Mouse (Mus musculus) lung, postnatal 0 days (tissue): ENCODE results near the gene Stx12. TPM values are rescaled to one million over a fixed set of nuclear protein-coding genes. Genes with fewer than 3 reads are reported as not detected.

Experiments used
- ATAC-seq: fragments of 200-750 bp; cut with Nextera tagmentation; 2 replicates; pipeline ENCODE4 v1.8.0; 2017; ENCODE audit warnings: moderate library complexity
- DNase-seq: peaks from one replicate; pipeline ENCODE4 v3.0.0-alpha.2; 2016; ENCODE audit warnings: low spot score
- H3K27ac ChIP-seq: fragments of 300-500 bp; sonication (generic); 2 replicates; pipeline ENCODE4 v1.5.1; 2014; ENCODE audit warnings: antibody characterized with exemption, mild to moderate bottlenecking, low read length, mixed read lengths
- H3K27me3 ChIP-seq: fragments of 300-500 bp; sonication (generic); replicated peaks from 2 replicates; pipeline ENCODE4 v1.6.1; 2014; ENCODE audit warnings: low read length, mixed read lengths; ENCODE audit not compliant: insufficient read depth
- H3K36me3 ChIP-seq: fragments of 300-500 bp; sonication (generic); 2 replicates; pipeline ENCODE4 v1.6.1; 2014; ENCODE audit warnings: low read length, mixed read lengths; ENCODE audit not compliant: insufficient read depth
- H3K4me1 ChIP-seq: fragments of 300-500 bp; sonication (generic); 2 replicates; pipeline ENCODE4 v1.6.1; 2014; ENCODE audit warnings: antibody characterized with exemption, low read depth, low read length, mixed read lengths; ENCODE audit not compliant: insufficient read depth
- H3K4me2 ChIP-seq: fragments of 300-500 bp; sonication (generic); replicated peaks from 2 replicates; pipeline ENCODE4 v1.6.1; 2014; ENCODE audit warnings: low read depth, mild to moderate bottlenecking, low read length, moderate library complexity, mixed read lengths
- H3K4me3 ChIP-seq: fragments of 300-500 bp; sonication (generic); 2 replicates; pipeline ENCODE4 v1.5.1; 2014; ENCODE audit warnings: low read depth, low read length
- H3K9ac ChIP-seq: fragments of 300-500 bp; sonication (generic); replicated peaks from 2 replicates; pipeline ENCODE4 v1.6.1; 2014; ENCODE audit warnings: low read depth, mild to moderate bottlenecking
- H3K9me3 ChIP-seq: fragments of 300-500 bp; sonication (generic); 2 replicates; pipeline ENCODE4 v1.6.1; 2016; ENCODE audit warnings: low read length, mixed read lengths
- CTCF ChIP-seq: IDR thresholded peaks from 2 replicates; pipeline ENCODE4 v1.5.1; 2016; ENCODE audit warnings: antibody characterized with exemption, mild to moderate bottlenecking
- EP300 ChIP-seq: IDR thresholded peaks from 2 replicates; pipeline ENCODE4 v1.6.1; 2016; ENCODE audit warnings: antibody characterized with exemption, mild to moderate bottlenecking, control low read depth
- WGBS: fragments of 180-500 bp; shearing (Covaris S2); extraction: QIAGEN DNeasy Blood & Tissue Kit; methylation state at CpG from one replicate; pipeline ENCODE4 v1.1.7; 2014; 5-methylcytosine and 5-hydroxymethylcytosine counted together
- polyA plus RNA-seq: library from polyadenylated mRNA; unstranded; fragments of >200 nt; fragmentation: Nextera tagmentation; extraction: Ambion mirVana; gene quantifications from 2 replicates; pipeline ENCODE4 v1.2.1, GENCODE M21; 2015

Gene Stx12
- polyA plus RNA-seq, 1 experiment from 2014 or later, result 85.9 TPM

DNA sequence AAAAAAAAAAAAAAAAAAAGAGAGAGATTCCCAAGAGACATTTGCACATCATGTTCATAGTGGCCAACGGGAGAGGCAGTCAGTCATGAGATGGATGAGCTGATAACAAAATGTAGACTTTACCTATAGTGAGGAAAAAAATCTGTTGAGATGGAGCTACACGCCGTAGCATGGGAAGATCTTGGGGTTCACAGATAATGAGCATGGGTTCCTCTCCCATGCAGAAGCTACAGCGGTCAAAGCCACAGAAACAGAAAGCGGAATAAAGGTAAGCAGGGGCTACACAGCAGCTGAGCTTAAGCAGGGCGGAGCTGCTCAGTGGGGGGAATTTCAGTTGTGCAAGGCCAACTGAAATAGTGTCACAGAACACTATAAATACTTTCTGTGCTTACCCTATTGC lies 80.0 kb downstream of the Stx12 start:
- Histone ChIP-seq H3K27me3 (no peaks in the 10 kb centered on the region), H3K27ac (no peak overlapping the region), H3K4me3 (no peak overlapping the region), H3K4me2 (no peak overlapping the region), H3K36me3 (no peaks in the 10 kb centered on the region), H3K9me3 (no peaks in the 10 kb centered on the region), H3K4me1 (no peaks in the 10 kb centered on the region), H3K9ac (no peak overlapping the region)
- DNase-seq (peak; percentile 37), ATAC-seq (no peak)
- WGBS, result 73% methylated on average over 6 of the region's 6 CpGs
- TF ChIP-seq EP300, result no peak
- TF ChIP-seq CTCF, result no peak

DNA sequence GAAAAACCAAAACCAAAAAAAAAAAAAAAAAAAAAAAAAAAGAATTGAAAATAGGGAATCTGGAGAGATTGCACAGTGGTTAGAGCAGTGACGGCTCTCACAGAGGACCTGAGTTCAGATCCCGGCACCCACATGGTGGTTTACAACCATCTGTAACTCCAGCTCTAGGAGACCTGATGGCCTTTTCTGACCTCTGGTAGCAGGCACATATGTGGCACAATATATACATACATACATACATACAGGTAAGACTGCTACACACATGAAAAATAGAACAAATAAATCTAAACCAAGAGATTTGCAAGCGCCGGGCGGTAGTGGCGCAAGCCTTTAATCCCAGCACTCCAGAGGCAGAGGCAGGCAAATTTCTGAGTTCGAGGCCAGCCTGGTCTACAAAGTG lies 80.4 kb downstream of the Stx12 start:
- no peaks in the 10 kb centered on the region for H3K4me1 ChIP-seq
- no peak overlapping the region for H3K4me2 ChIP-seq
- no peak overlapping the region for H3K9ac ChIP-seq
- DNase-seq, result no peak
- no peak overlapping the region for H3K27ac ChIP-seq
- H3K27me3 ChIP-seq, result no peaks in the 10 kb centered on the region
- TF ChIP-seq CTCF, result no peak
- no peak for TF ChIP-seq EP300
- no peaks in the 10 kb centered on the region for H3K9me3 ChIP-seq
- WGBS, result 96% methylated on average over 7 of the region's 7 CpGs
- H3K4me3 ChIP-seq, result no peak overlapping the region
- no peak for ATAC-seq
- no peaks in the 10 kb centered on the region for H3K36me3 ChIP-seq

Other genes with a start within 250 kb of the Stx12 start
- gene Eya3, start 245.5 kb downstream of the Stx12 start, polyA plus RNA-seq, result 8.2 and 8.8 TPM in 2 replicates
- gene Xkr8, start 152.0 kb downstream of the Stx12 start, polyA plus RNA-seq, result 3.7 and 5.1 TPM in 2 replicates
- 3.7 TPM in 2 replicates for gene Smpdl3b, start 127.3 kb downstream of the Stx12 start, polyA plus RNA-seq
- 23.9 and 24.0 TPM in 2 replicates for gene Rpa2, start 116.2 kb downstream of the Stx12 start, polyA plus RNA-seq
- 1.2 and 1.8 TPM in 2 replicates for gene Themis2, start 88.1 kb downstream of the Stx12 start, polyA plus RNA-seq
- gene Ppp1r8, start 41.3 kb downstream of the Stx12 start, polyA plus RNA-seq, result 18.3 and 21.0 TPM in 2 replicates
- gene Fam76a, start 38.0 kb upstream of the Stx12 start, polyA plus RNA-seq, result 53.9 and 57.6 TPM in 2 replicates
- 4.0 and 4.7 TPM in 2 replicates for gene Fgr, start 89.6 kb upstream of the Stx12 start, polyA plus RNA-seq
- gene Ahdc1, start 126.8 kb upstream of the Stx12 start, polyA plus RNA-seq, result 3.9 and 4.4 TPM in 2 replicates
- 149 and 153 TPM in 2 replicates for gene Wasf2, start 246.0 kb upstream of the Stx12 start, polyA plus RNA-seq